8 mouse cellular contexts compared by ENCODE assay signal in genomic region chr13:56135231-56136052, GRCm38 (mm10). TPM values are rescaled to one million over a fixed set of nuclear protein-coding genes. Genes with fewer than 3 reads are reported as not detected.
DNase-seq lines count a peak whose midpoint lies in the region; ATAC-seq lines count a peak whose summit lies in the region.

No protein-coding gene starts in this region.

- peak; percentile 81 for DNase-seq in CD4-positive helper T cell, adult 2 months (ENCODE audit: low read depth, low spot score)
- DNase-seq in brain, embryonic 18.5 days (ENCODE audit: low read depth, low spot score) = peak; percentile 43
- peak; percentile 95 for DNase-seq in kidney, postnatal 10 days
- DNase-seq in naive thymus-derived CD4-positive, alpha-beta T cell, adult 2 months (ENCODE audit: low read depth) = peak; percentile 74
- peak; percentile 71 for DNase-seq in splenic B cell, adult 2 months (ENCODE audit: low read depth, low spot score)

- H3K9ac ChIP-seq in heart, embryonic 13.5 days = peak overlapping the region; percentile 99
- peak overlapping the region; percentile 93 for H3K9ac ChIP-seq in liver, embryonic 12.5 days

- H3K4me2 ChIP-seq in heart, embryonic 13.5 days = peak overlapping the region; percentile 92
- peak overlapping the region; percentile 95 for H3K4me2 ChIP-seq in liver, embryonic 12.5 days

- no peaks in the 10 kb centered on the region for H3K9me3 ChIP-seq in erythroblast, embryonic 14.5 days (ENCODE audit: control insufficient read depth, low read length)
- H3K9me3 ChIP-seq in heart, embryonic 13.5 days = no peaks in the 10 kb centered on the region
- no peaks in the 10 kb centered on the region for H3K9me3 ChIP-seq in liver, embryonic 12.5 days (replicated peaks)

- peaks cover 14% of the 10 kb centered on the region for H3K36me3 ChIP-seq in erythroblast, embryonic 14.5 days (ENCODE audit: control insufficient read depth)
- 0 out of 2 replicates have a peak, but pooled peaks cover 2% of the 10 kb centered on the region for H3K36me3 ChIP-seq in heart, embryonic 13.5 days
- peaks cover 14% of the 10 kb centered on the region for H3K36me3 ChIP-seq in liver, embryonic 12.5 days
- H3K36me3 ChIP-seq in splenic B cell, adult 2 months (ENCODE audit: control insufficient read depth, insufficient read depth, low read length, poor library complexity, severe bottlenecking) = no peaks in the 10 kb centered on the region

- H3K4me3 ChIP-seq in erythroblast, embryonic 14.5 days (replicated peaks) = peak overlapping the region; percentile 89
- H3K4me3 ChIP-seq in heart, embryonic 13.5 days = peak overlapping the region; percentile 99
- peak overlapping the region; percentile 94 for H3K4me3 ChIP-seq in liver, embryonic 12.5 days

- H3K27me3 ChIP-seq in erythroblast, embryonic 14.5 days (ENCODE audit: control insufficient read depth) = no peaks in the 10 kb centered on the region
- H3K27me3 ChIP-seq in heart, embryonic 13.5 days (replicated peaks) = no peaks in the 10 kb centered on the region; the same call in 1 of the 2 replicates
- H3K27me3 ChIP-seq in liver, embryonic 12.5 days (replicated peaks) = no peaks in the 10 kb centered on the region
- no peaks in the 10 kb centered on the region for H3K27me3 ChIP-seq in splenic B cell, adult 2 months (ENCODE audit: control insufficient read depth, insufficient read depth, low read length, poor library complexity, severe bottlenecking)

- peak; percentile 71 for ATAC-seq in heart, embryonic 13.5 days (ENCODE audit: extremely low read depth, insufficient number of reproducible peaks, low FRiP score, low TSS enrichment)
- ATAC-seq in liver, embryonic 12.5 days = peak; percentile 81

- 1% methylated on average over 78 of the region's 89 CpGs for WGBS in heart, embryonic 13.5 days
- WGBS in liver, embryonic 12.5 days (ENCODE audit: insufficient replicate concordance) = 2% methylated on average over 85 of the region's 89 CpGs

- H3K4me1 ChIP-seq in erythroblast, embryonic 14.5 days (ENCODE audit: control insufficient read depth) = peaks cover 38% of the 10 kb centered on the region
- H3K4me1 ChIP-seq in heart, embryonic 13.5 days = peaks cover 45% of the 10 kb centered on the region
- H3K4me1 ChIP-seq in liver, embryonic 12.5 days = peaks cover 40% of the 10 kb centered on the region

- H3K27ac ChIP-seq in heart, embryonic 13.5 days (replicated peaks) = peak overlapping the region; percentile 87
- peak overlapping the region; percentile 79 for H3K27ac ChIP-seq in liver, embryonic 12.5 days

RNA-seq across cellular contexts. Expression of gene H2afy, which starts 0.7 kb away (rescaled TPM):
- 3.9 and 4.7 TPM in 2 replicates for polyA plus RNA-seq in erythroblast, embryonic 14.5 days (2012)
- 112 and 124 TPM in 2 replicates for polyA plus RNA-seq in heart, embryonic 13.5 days (2015; fragmentation: Nextera tagmentation; extraction: Ambion mirVana)
- 162 and 164 TPM in 2 replicates for polyA plus RNA-seq in liver, embryonic 12.5 days (2016; fragmentation: Nextera tagmentation; extraction: Ambion mirVana)

RNA-seq across cellular contexts. Expression of gene Tifab, which starts 43.2 kb away (rescaled TPM):
- polyA plus RNA-seq in erythroblast, embryonic 14.5 days (2012) = 0.03 TPM in 2 replicates
- polyA plus RNA-seq in heart, embryonic 13.5 days (2015; fragmentation: Nextera tagmentation; extraction: Ambion mirVana) = 1.1 and 1.7 TPM in 2 replicates
- 4.7 and 5.0 TPM in 2 replicates for polyA plus RNA-seq in liver, embryonic 12.5 days (2016; fragmentation: Nextera tagmentation; extraction: Ambion mirVana)

Comparison
In these comparisons a context has a peak if more than half of its experiments do, and no peak if none do; other contexts are left out.
1. Peak in every context shown above with its lines: DNase-seq, ATAC-seq, H3K4me3 ChIP-seq and H3K27ac ChIP-seq.
2. DNase-seq: peak in every context shown above with its lines; median percentile 95 in kidney, postnatal 10 days; 81 in CD4-positive helper T cell, adult 2 months; 74 in naive thymus-derived CD4-positive, alpha-beta T cell, adult 2 months; 71 in splenic B cell, adult 2 months; 43 in brain, embryonic 18.5 days.
3. RNA of gene H2afy, which starts 0.7 kb away (polyA plus RNA-seq): 162 to 164 TPM in liver, embryonic 12.5 days and 112 to 124 TPM in heart, embryonic 13.5 days; 3.9 to 4.7 TPM in erythroblast, embryonic 14.5 days; every median in the first group is over 10 times any median in the second.